Mouse (Mus musculus) lung, adult 2 months (tissue): Measurements from ENCODE around the gene Ifitm5.

ENCODE experiments used
- CTCF ChIP-seq: fragments of 200-500 bp; IDR thresholded peaks from 2 replicates; pipeline ENCODE4 v1.5.1; 2011; ENCODE audit warnings: mild to moderate bottlenecking, low read length, control low read depth; ENCODE audit not compliant: insufficient read depth
- POLR2A ChIP-seq: fragments of 200-500 bp; IDR thresholded peaks from 2 replicates; pipeline ENCODE4 v1.6.1; 2011; ENCODE audit warnings: low read depth, mild to moderate bottlenecking, control low read depth, low read length, borderline replicate concordance; ENCODE audit errors: extremely low read depth

DNA sequence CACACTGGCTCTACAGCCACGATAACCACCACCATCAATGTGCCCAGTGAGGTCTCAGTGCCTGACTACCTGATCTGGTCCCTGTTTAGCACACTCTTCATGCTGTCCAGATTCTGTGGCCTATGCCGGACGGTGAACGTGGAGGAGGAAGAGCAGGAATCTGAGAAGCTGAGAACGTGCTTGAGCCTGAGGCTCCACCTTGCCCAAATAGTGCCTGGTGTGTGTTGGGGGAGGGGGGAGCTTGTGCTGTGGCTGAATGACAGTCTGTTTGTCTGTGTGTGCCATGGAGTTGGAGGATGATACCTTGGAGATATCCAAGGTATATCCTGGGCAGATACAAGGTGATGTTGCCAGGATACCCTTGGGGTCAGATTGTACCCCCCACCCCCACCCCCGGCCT, 40.1 kb upstream of the Ifitm5 start:
- TF ChIP-seq POLR2A (no peak), CTCF (no peak)
